Mouse (Mus musculus) kidney, embryonic 15.5 days (tissue): ENCODE data around the gene Dus3l. TPM values are rescaled to one million over a fixed set of nuclear protein-coding genes. Genes with fewer than 3 reads are reported as not detected.
A peak's percentile ranks its signal among the peaks of the same experiment; 100 is the strongest.

ENCODE experiments used
- ATAC-seq: fragments of 200-750 bp; cut with Nextera tagmentation; replicated peaks from 2 replicates; pipeline ENCODE4 v1.8.0; 2017; ENCODE audit warnings: moderate TSS enrichment; ENCODE audit not compliant: low FRiP score
- H3K27ac ChIP-seq: fragments of 300-500 bp; sonication (generic); 2 replicates; pipeline ENCODE4 v1.5.1; 2015; ENCODE audit warnings: mild to moderate bottlenecking, inconsistent platforms
- H3K27me3 ChIP-seq: fragments of 300-500 bp; sonication (generic); 2 replicates; pipeline ENCODE4 v1.6.1; 2015; ENCODE audit warnings: inconsistent platforms
- H3K36me3 ChIP-seq: fragments of 300-500 bp; sonication (generic); 2 replicates; pipeline ENCODE4 v1.6.1; 2015; ENCODE audit warnings: inconsistent platforms
- H3K4me1 ChIP-seq: fragments of 300-500 bp; sonication (generic); 2 replicates; pipeline ENCODE4 v1.6.1; 2015; ENCODE audit warnings: inconsistent platforms
- H3K4me2 ChIP-seq: fragments of 300-500 bp; sonication (generic); 2 replicates; pipeline ENCODE4 v1.6.1; 2015; ENCODE audit warnings: moderate library complexity, mild to moderate bottlenecking, inconsistent platforms
- H3K4me3 ChIP-seq: fragments of 300-500 bp; sonication (generic); replicated peaks from 2 replicates; pipeline ENCODE4 v1.5.1; 2015; ENCODE audit warnings: mild to moderate bottlenecking, inconsistent platforms
- H3K9ac ChIP-seq: fragments of 300-500 bp; sonication (generic); 2 replicates; pipeline ENCODE4 v1.6.1; 2015; ENCODE audit warnings: mild to moderate bottlenecking, inconsistent platforms
- H3K9me3 ChIP-seq: fragments of 300-500 bp; sonication (generic); replicated peaks from 2 replicates; pipeline ENCODE4 v1.6.1; 2016; ENCODE audit warnings: inconsistent platforms
- WGBS: fragments of 180-500 bp; shearing (Covaris S2); methylation state at CpG from one replicate; pipeline ENCODE4 v1.1.7; 2015; ENCODE audit warnings: mixed read lengths; 5-methylcytosine and 5-hydroxymethylcytosine counted together
- polyA plus RNA-seq: library from polyadenylated mRNA; unstranded; fragments of >200 nt; fragmentation: Nextera tagmentation; extraction: Ambion mirVana; gene quantifications from 2 replicates; pipeline ENCODE4 v1.2.1, GENCODE M21; 2015

Dus3l gene
- polyA plus RNA-seq, 1 experiment from 2014 or later, result 54.6 TPM

DNA sequence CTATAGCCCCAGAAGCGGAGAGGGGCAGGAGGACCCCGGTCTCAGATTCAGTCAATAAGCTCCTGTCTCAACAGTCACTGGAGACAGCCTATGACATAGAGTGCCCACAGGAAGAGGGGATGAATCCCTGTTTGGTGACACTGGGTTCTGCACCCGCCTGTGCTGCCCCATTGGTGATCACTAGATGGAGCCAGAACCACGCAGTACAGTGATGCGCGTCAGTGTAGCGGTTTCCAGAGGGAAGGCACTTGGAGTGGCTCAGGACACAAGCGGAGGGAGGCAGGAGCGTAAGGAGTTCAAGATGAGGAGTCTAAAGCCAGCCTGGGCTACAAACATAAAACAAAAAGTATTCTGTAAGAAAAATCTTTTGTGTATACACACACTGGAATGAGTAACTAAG lies 44.0 kb downstream of the Dus3l start:
- Histone ChIP-seq H3K27me3 (no peaks in the 10 kb centered on the region), H3K36me3 (no peaks in the 10 kb centered on the region), H3K9ac (no peak overlapping the region), H3K9me3 (no peaks in the 10 kb centered on the region), H3K4me3 (no peak overlapping the region), H3K27ac (no peak overlapping the region), H3K4me2 (no peak overlapping the region), H3K4me1 (peaks cover 13% of the 10 kb centered on the region)
- 8% methylated on average over 9 of the region's 9 CpGs for WGBS
- peak; percentile 77 for ATAC-seq

DNA sequence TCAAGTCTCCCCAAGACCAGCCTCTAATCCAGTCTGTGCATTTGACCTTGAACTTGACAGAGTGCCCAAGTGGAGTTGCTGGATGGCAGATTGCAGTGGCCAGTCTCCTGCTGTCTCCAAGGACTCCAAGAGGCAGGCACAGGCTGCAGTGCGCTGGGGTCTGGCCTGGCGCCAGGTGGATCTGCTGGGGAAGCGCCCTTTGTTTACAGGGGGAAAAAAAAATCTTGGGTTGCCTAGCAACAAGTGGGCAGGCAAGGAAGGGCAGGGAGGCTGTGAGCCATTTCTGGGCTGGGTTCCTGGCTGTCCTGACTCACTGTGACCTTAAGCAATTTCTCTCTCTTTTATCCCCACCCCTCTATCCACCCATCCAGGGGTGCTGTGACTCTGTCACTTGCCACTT lies 45.7 kb downstream of the Dus3l start:
- ATAC-seq, result peak; percentile 45
- no peaks in the 10 kb centered on the region for H3K9me3 ChIP-seq
- no peak overlapping the region for H3K9ac ChIP-seq
- 15% methylated on average over 3 of the region's 3 CpGs for WGBS
- no peaks in the 10 kb centered on the region for H3K27me3 ChIP-seq
- H3K27ac ChIP-seq, result no peak overlapping the region
- no peak overlapping the region for H3K4me2 ChIP-seq
- peaks cover 22% of the 10 kb centered on the region for H3K4me1 ChIP-seq
- H3K4me3 ChIP-seq, result no peak overlapping the region
- no peaks in the 10 kb centered on the region for H3K36me3 ChIP-seq

DNA sequence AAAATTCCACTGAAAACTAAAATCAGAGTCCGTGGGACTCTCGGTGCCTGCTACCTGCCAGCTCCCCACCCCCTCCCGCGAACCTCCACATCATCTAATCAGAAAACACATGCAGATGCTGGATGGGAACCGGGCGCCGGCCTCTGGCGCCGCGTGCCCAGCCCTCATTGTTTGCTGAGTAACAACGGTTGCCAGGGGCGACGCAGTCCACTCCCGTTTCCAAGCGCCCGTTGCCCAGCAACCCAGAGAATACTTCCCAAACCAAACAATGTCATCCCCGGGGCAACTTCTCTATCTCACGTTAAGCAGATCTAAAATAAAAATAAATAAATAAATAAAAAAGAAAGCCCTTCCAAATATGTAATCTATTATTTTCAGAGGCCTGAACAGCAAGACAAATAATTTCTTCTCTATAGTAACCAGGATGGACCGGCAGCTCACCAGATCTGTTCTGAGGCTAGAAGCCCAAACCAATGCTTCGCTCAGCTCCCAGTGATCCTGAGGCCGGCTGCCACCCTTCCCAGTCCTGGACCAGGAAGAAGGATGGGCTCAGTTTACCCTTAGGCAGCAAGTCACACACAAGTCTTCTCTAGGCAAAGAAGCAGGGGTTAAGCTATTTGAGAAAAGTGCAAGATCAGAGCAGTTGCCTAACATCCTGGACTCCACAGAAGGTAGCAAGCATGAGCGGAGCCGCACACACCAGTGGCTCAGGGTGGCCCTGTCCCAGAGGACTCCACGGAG lies 49.9 kb downstream of the Dus3l start:
- H3K27ac ChIP-seq, result no peak overlapping the region
- WGBS, result 16% methylated on average over 24 of the region's 24 CpGs
- no peak overlapping the region for H3K4me3 ChIP-seq
- H3K4me2 ChIP-seq, result no peak overlapping the region
- no peak overlapping the region for H3K9ac ChIP-seq
- no peaks in the 10 kb centered on the region for H3K36me3 ChIP-seq
- no peaks in the 10 kb centered on the region for H3K27me3 ChIP-seq
- no peaks in the 10 kb centered on the region for H3K9me3 ChIP-seq
- ATAC-seq, result 0 out of 2 replicates have a peak, but pooled peaks have one; percentile 44
- H3K4me1 ChIP-seq, result peaks cover 22% of the 10 kb centered on the region

DNA sequence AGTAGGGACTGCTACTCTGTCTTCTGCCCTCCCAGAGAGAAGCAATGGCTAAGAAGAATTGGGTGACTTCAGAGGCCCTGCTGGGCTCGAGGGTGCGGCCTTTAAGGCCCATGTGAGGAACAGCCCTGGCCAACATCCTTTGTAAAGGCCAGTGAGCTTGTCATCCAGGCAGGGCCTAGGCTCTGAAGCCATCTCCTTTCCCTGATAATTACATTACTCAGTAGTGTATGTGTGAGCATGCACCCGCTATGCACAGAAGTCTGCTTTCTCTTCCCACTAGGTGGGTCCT lies 50.4 kb downstream of the Dus3l start:
- 87% methylated on average over 3 of the region's 3 CpGs for WGBS
- Histone ChIP-seq H3K9me3 (no peaks in the 10 kb centered on the region), H3K4me2 (no peak overlapping the region), H3K36me3 (no peaks in the 10 kb centered on the region), H3K9ac (no peak overlapping the region), H3K4me3 (no peak overlapping the region), H3K4me1 (peaks cover 19% of the 10 kb centered on the region), H3K27me3 (no peaks in the 10 kb centered on the region), H3K27ac (no peak overlapping the region)
- ATAC-seq, result no peak

DNA sequence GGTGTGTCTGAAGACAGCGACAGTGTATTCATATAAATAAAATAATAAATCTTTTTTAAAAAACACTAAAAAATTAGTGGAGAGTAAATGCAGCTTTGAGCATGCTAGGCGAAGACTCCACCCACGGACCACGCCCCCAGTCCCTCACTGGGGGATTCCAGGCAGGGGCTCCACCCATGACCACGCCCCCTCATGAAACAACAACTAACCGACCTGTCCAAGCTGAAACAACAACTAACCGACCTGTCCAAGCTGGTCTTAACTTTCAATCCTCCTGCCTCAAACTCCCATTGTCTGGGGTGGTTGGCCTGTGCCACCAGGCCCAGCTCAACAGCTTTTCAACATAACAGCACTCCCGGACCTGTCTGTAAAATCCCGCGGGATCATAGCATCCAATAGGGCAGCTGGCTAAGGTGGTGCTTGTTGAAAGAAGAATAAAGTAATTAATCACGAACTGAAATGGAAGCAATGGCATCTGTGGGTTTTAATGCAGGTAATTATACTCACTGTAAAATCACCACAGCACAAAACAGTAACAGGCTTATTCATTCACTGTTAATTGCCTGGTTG lies 53.6 kb downstream of the Dus3l start:
- whole genome bisulfite sequencing, result 30% methylated on average over 11 of the region's 11 CpGs
- Histone ChIP-seq H3K9me3 (no peaks in the 10 kb centered on the region), H3K9ac (no peak overlapping the region), H3K27ac (no peak overlapping the region), H3K4me1 (peaks cover 10% of the 10 kb centered on the region), H3K27me3 (no peaks in the 10 kb centered on the region), H3K4me3 (no peak overlapping the region), H3K4me2 (0 out of 2 replicates have a peak overlapping the region, but pooled peaks have one; percentile 1), H3K36me3 (no peaks in the 10 kb centered on the region)
- peak; percentile 41; the same call in 1 of the 2 replicates for ATAC-seq

DNA sequence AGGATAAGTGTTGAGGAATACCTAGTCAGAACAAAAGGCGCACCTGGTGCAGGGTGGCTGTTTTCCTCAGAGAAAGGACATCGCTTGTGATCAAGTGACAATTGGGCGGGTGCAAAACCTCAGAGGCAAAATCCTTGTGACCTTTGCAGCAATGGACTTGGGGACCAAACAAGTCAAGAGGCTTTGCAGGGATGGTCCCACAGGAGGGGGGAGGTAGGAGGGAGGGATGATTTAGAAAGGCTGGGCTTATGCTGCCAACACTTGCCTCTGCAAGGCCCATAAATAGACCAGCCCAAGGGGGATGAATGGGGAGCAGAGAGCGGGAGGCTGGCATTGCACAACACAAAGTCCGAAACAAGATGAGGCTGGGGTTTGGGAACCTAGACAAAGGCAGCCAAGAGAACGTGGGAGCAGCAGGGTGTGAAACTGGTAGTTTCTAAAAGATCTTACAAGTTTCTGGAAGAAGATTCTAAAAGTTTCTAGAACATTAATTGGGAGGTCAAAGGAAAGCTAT lies 54.5 kb downstream of the Dus3l start:
- no peak overlapping the region for H3K4me2 ChIP-seq
- H3K4me3 ChIP-seq, result no peak overlapping the region
- no peaks in the 10 kb centered on the region for H3K36me3 ChIP-seq
- no peak for ATAC-seq
- WGBS, result 70% methylated on average over 6 of the region's 6 CpGs
- H3K9me3 ChIP-seq, result no peaks in the 10 kb centered on the region
- no peaks in the 10 kb centered on the region for H3K27me3 ChIP-seq
- peaks cover 4% of the 10 kb centered on the region for H3K4me1 ChIP-seq
- no peak overlapping the region for H3K27ac ChIP-seq
- H3K9ac ChIP-seq, result no peak overlapping the region

Other genes with a start within 250 kb of the Dus3l start
- 1.2 and 1.4 TPM in 2 replicates for gene Gm20219, start 210.4 kb upstream of the Dus3l start, polyA plus RNA-seq
- 89.5 and 92.4 TPM in 2 replicates for gene Safb2, start 180.2 kb upstream of the Dus3l start, polyA plus RNA-seq
- 109 and 125 TPM in 2 replicates for gene Safb, start 179.9 kb upstream of the Dus3l start, polyA plus RNA-seq
- 239 and 249 TPM in 2 replicates for gene 2410015M20Rik, start 155.0 kb upstream of the Dus3l start, polyA plus RNA-seq
- 1,888 and 2,013 TPM in 2 replicates for gene Rpl36, start 151.3 kb upstream of the Dus3l start, polyA plus RNA-seq
- gene Lonp1, start 137.9 kb upstream of the Dus3l start, polyA plus RNA-seq, result 59.7 and 63.8 TPM in 2 replicates
- 0.59 and 0.93 TPM in 2 replicates for gene Catsperd, start 136.6 kb upstream of the Dus3l start, polyA plus RNA-seq
- 87.9 and 99.2 TPM in 2 replicates for gene Ranbp3, start 91.5 kb upstream of the Dus3l start, polyA plus RNA-seq
- 470 and 471 TPM in 2 replicates for gene Ndufa11, start 47.0 kb upstream of the Dus3l start, polyA plus RNA-seq
- 15.6 and 19.5 TPM in 2 replicates for gene Vmac, start 46.7 kb upstream of the Dus3l start, polyA plus RNA-seq
- 6.5 and 7.1 TPM in 2 replicates for gene Nrtn, start 7.2 kb upstream of the Dus3l start, polyA plus RNA-seq
- 1.7 and 1.8 TPM in 2 replicates for gene Prr22, start 5.5 kb downstream of the Dus3l start, polyA plus RNA-seq
- gene Rfx2, start 66.3 kb downstream of the Dus3l start, polyA plus RNA-seq, result 3.7 and 4.1 TPM in 2 replicates
- not detected in 2 replicates for gene Acsbg2, start 109.7 kb downstream of the Dus3l start, polyA plus RNA-seq
- 0.27 and 0.30 TPM in 2 replicates for gene 1700061G19Rik, start 110.7 kb downstream of the Dus3l start, polyA plus RNA-seq
- gene Mllt1, start 170.7 kb downstream of the Dus3l start, polyA plus RNA-seq, result 54.6 and 57.8 TPM in 2 replicates
- gene Acer1, start 217.4 kb downstream of the Dus3l start, polyA plus RNA-seq, result 0.15 TPM in 1 of 2 replicates, not detected in the other
- 150 and 165 TPM in 2 replicates for gene Clpp, start 225.5 kb downstream of the Dus3l start, polyA plus RNA-seq
- gene Alkbh7, start 232.6 kb downstream of the Dus3l start, polyA plus RNA-seq, result 55.3 and 56.7 TPM in 2 replicates
- gene Pspn, start 235.3 kb downstream of the Dus3l start, polyA plus RNA-seq, result 0.87 and 1.3 TPM in 2 replicates
- 64.0 and 70.3 TPM in 2 replicates for gene Gtf2f1, start 246.5 kb downstream of the Dus3l start, polyA plus RNA-seq
- gene Gm17949, start 246.7 kb downstream of the Dus3l start, polyA plus RNA-seq, result 0.30 and 0.37 TPM in 2 replicates